Mouse (Mus musculus) C2C12 (cell line): ENCODE results near the gene Ntrk2.

ENCODE experiments used
- CEBPB ChIP-seq: IDR thresholded peaks from one replicate; pipeline ENCODE4 v1.6.1; 2011; ENCODE audit warnings: low read depth, mild to moderate bottlenecking, control low read depth, moderate library complexity
- CTCF ChIP-seq: IDR thresholded peaks from one replicate; pipeline ENCODE4 v1.5.1; 2011; ENCODE audit not compliant: control insufficient read depth, insufficient read depth, insufficient read length
- FOSL1 ChIP-seq: IDR thresholded peaks from one replicate; pipeline ENCODE4 v1.8.0; 2011; ENCODE audit warnings: mild to moderate bottlenecking, low read length; ENCODE audit not compliant: poor library complexity, insufficient read depth, severe bottlenecking
- MYOG ChIP-seq: IDR thresholded peaks from one replicate; pipeline ENCODE4 v1.6.1; 2011; ENCODE audit not compliant: control insufficient read depth, insufficient read length; ENCODE audit errors: extremely low read depth

GRCm38 (mm10) chr13:58801291-58801690 is 5.1 kb upstream of the Ntrk2 start:
- TF ChIP-seq CTCF (no peak), CEBPB (no peak), MYOG (no peak), FOSL1 (no peak)
